ENCODE assay signal across 16 mouse cellular contexts in genomic region chr13:113252580-113252979, GRCm38 (mm10). TPM values are rescaled to one million over a fixed set of nuclear protein-coding genes. Genes with fewer than 3 reads are reported as not detected.
"Had no signal": no experiment of that assay in that cellular context is flagged by ENCODE, and none has a peak within 500 bp of the region (broad histone marks: within the 10 kb centered on the region; RNA-seq: fewer than 3 reads in every experiment).

No protein-coding gene starts in this region.

RNA-seq across cellular contexts. Expression of gene Gzmk, which starts 26.9 kb away (rescaled TPM):
- polyA plus RNA-seq: gonadal fat pad, adult 2 months; heart, adult 2 months; heart, embryonic 12.5 days; heart, embryonic 14.5 days; heart, embryonic 16.5 days; hindbrain, embryonic 10.5 days; hindbrain, embryonic 12.5 days; hindbrain, embryonic 14.5 days; hindbrain, embryonic 16.5 days; intestine, embryonic 15.5 days; intestine, postnatal 0 days; kidney, embryonic 14.5 days; kidney, embryonic 16.5 days; limb, embryonic 10.5 days; limb, embryonic 12.5 days had no signal

RNA-seq across cellular contexts. Expression of gene BC067074, which starts 40.4 kb away (rescaled TPM):
- polyA plus RNA-seq: inflammation-experienced regulatory T-cells, adult 6 months had no signal
